Mouse (Mus musculus): ENCODE measurements around the gene Skiv2l.
A peak's percentile ranks its signal among the peaks of the same experiment; 100 is the strongest.

Skiv2l gene

GRCm38 (mm10) chr17:34849722-34850516, at the start of gene Skiv2l, which contains the start of gene Nelfe:
Gene Skiv2l, minus strand, starts transcription at chr17:34850210.
Gene Nelfe, plus strand, starts transcription at chr17:34850391.
- ATAC-seq (ENCODE audit: insufficient number of reproducible peaks, low FRiP score, low TSS enrichment): peak; percentile 87

DNA sequence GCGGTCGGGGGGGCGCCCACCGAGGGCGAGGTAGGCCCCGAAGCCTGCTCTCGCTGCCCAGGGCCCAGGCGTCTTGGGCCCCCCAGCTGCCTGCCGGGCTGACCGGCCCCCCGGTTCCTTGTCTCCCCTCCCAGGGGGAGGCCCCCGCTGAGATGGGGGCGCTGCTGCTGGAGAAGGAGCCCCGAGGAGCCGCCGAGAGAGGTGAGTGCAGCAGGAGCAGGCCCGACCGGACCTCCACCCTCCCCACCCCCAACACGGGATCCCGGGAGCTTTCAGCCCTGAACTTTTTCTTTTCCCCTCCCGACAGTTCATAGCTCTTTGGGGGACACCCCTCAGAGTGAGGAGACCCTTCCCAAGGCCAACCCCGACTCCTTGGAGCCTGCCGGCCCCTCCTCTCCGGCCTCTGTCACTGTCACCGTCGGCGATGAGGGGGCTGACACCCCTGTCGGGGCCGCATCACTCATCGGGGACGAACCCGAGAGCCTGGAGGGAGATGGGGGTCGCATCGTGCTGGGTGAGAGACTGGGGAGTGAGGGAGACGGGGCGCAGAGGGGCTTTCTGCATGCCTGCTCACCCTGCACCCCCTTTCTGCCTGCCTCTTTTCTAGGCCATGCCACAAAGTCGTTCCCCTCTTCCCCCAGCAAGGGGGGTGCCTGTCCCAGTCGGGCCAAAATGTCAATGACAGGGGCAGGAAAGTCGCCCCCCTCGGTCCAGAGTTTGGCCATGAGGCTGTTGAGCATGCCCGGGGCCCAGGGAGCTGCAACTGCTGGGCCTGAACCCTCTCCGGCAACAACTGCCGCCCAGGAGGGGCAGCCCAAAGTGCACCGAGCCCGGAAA, 49.3 kb upstream of the Skiv2l start:
- no peak for ATAC-seq (ENCODE audit: insufficient number of reproducible peaks, low FRiP score, low TSS enrichment)

DNA sequence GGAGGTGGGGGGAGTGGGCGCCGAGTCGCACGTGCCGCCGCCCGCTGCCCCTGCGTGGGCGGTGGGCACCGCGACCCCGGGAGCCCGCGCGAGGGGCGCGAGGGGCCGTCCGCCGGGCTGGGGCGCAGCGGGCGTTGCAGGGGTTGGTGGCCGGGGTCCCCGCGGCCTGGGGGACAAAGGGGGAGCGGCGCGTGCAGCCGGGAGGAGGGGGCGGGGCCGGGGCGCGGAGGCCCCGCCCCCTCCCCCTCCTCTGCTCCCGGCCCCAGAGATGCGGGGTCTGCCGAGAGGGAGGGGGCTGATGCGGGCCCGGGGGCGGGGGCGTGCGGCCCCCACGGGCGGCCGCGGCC, 48.7 kb upstream of the Skiv2l start:
- no peak for ATAC-seq (ENCODE audit: insufficient number of reproducible peaks, low FRiP score, low TSS enrichment)

- ATAC-seq (ENCODE audit: insufficient number of reproducible peaks, low FRiP score, low TSS enrichment): peak; percentile 34
These were observed 48.2 kb upstream of the Skiv2l start, which contains the start of the genes C2 and Ehmt2 for GRCm38 (mm10) chr17:34898160-34898586. Gene C2, minus strand, starts transcription at chr17:34898265. Gene Ehmt2, plus strand, starts transcription at chr17:34898469.

GRCm38 (mm10) chr17:34897373-34898159, 47.6 kb upstream of the Skiv2l start:
- no peak for ATAC-seq (ENCODE audit: insufficient number of reproducible peaks, low FRiP score, low TSS enrichment)

GRCm38 (mm10) chr17:34896366-34896765, 46.4 kb upstream of the Skiv2l start:
- ATAC-seq (ENCODE audit: insufficient number of reproducible peaks, low FRiP score, low TSS enrichment): no peak

GRCm38 (mm10) chr17:34895724-34896123, 45.7 kb upstream of the Skiv2l start:
- no peak for ATAC-seq (ENCODE audit: insufficient number of reproducible peaks, low FRiP score, low TSS enrichment)

DNA sequence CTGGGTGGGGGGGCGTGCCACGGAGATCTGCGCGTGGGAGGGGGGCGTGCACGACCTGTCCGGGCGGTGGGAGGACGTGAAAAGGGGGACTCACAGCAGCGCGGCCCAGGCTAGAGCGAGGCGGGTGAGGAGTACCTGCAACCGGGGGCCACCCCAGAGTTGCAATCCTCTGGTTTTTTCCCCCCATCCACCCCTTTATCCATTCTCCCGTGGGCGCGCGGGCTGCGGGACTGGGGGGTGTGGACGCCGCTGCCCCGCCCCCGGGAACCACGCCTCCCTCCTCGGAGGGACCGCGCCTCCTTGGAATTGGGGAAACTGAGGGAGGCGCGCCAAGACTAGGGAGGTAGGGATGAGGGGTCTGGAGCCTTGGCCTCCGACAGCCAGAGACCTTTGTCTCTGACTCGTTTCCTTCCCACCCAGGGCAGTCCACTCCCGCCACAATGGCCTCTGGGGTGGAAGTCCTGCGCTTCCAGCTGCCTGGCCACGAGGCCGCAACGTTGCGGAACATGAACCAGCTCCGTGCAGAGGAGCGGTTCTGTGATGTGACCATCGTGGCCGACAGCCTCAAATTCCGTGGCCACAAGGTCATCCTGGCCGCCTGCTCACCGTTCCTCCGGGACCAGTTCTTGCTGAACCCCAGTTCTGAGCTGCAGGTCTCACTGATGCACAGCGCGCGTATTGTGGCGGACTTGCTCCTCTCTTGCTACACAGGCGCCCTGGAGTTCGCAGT, 45.0 kb upstream of the Skiv2l start:
- ATAC-seq (ENCODE audit: insufficient number of reproducible peaks, low FRiP score, low TSS enrichment): no peak

DNA sequence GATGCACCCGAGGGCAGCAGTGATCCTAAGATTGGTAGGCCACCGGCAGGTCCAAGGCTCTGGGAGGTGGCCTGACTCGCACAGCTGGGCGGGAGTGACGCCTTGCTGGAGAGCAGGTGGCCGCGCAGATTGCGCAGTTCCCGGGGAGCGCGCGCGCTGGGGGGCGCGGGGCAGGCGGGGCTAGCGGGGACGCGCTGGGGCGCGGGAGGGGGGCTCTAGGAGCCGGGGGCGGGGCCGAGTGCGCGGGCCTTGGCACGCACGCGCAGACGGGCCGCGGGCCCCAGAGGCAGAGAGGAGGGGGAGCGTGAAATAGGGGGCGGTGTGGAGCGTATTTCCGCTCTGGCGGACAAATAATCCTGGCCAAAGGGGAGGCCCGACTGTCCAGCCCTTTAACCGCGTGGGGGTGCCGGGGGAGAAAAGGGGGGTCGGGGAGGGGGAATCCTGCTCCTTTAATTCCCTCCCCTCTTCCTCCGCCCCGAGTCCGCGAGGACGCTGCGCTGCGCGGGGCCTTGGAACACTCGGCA, 44.1 kb upstream of the Skiv2l start:
- peak; percentile 72 for ATAC-seq (ENCODE audit: insufficient number of reproducible peaks, low FRiP score, low TSS enrichment)

GRCm38 (mm10) chr17:34893072-34893824, 43.2 kb upstream of the Skiv2l start:
- 0 out of 2 replicates have a peak, but pooled peaks have one; percentile 2 for ATAC-seq (ENCODE audit: insufficient number of reproducible peaks, low FRiP score, low TSS enrichment)

- no peak for ATAC-seq (ENCODE audit: insufficient number of reproducible peaks, low FRiP score, low TSS enrichment)
These were observed 41.4 kb upstream of the Skiv2l start for GRCm38 (mm10) chr17:34891377-34891776.

- no peak for ATAC-seq (ENCODE audit: insufficient number of reproducible peaks, low FRiP score, low TSS enrichment)
These were observed 40.2 kb upstream of the Skiv2l start for GRCm38 (mm10) chr17:34890074-34890743.

GRCm38 (mm10) chr17:34887942-34888341, 37.9 kb upstream of the Skiv2l start:
- no peak for ATAC-seq (ENCODE audit: insufficient number of reproducible peaks, low FRiP score, low TSS enrichment)

DNA sequence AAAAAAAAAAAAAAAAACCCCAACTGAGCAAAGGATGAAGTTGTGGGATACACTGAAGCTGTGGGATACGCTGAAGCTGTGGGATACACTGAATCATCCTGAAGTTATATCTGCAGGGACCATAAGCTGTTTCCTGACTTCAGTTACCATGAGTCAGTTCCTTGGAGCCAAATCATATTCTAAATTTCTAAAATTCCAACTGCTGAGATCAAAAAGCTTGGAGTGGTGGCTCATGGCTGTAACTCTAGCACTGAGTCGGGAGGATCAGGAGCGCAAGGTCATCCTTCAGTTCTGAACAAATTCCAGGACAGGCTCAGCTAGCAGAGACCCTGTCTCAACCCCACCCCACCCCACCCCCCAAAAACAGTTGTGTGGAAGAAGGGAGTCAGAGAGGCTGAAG, 35.6 kb upstream of the Skiv2l start:
- ATAC-seq (ENCODE audit: insufficient number of reproducible peaks, low FRiP score, low TSS enrichment): no peak

GRCm38 (mm10) chr17:34884704-34885103, 34.7 kb upstream of the Skiv2l start:
- ATAC-seq (ENCODE audit: insufficient number of reproducible peaks, low FRiP score, low TSS enrichment): no peak

- no peak for ATAC-seq (ENCODE audit: insufficient number of reproducible peaks, low FRiP score, low TSS enrichment)
These were observed 33.3 kb upstream of the Skiv2l start for GRCm38 (mm10) chr17:34883332-34883731.

DNA sequence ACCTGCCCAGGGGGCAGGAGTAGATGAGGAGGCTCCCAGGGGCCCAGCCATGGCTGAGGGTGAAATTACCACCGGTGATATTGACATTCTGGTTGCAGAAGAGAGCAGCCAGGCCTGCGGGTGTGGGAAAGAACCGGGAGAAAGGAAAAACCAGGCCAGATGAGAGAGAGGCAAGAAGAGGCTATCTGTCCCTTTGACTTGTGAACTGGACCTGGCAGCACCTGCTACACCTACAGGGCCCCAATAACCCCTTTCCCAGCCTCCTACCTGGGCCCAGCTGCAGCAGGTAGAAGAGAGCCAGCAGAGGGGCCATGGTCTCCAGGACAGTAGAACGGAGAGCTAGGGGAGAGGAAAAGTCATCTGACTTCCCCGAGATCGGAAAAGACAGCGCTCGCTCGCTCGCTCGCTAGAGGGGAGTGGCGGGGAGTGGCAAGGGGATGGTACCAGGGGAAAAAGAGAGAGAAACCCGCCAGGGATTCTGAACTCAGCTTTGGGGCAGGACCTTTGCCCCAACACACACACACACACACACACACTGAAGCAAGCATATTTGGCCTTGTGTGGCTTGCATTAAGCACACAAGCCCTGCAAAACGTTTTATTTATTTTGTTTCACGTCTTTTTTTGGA, 31.8 kb upstream of the Skiv2l start, which contains the start of gene Gm20547:
Gene Gm20547 (minus strand): TSS at position 360 of the 628 bp plus-strand sequence.
- ATAC-seq (ENCODE audit: insufficient number of reproducible peaks, low FRiP score, low TSS enrichment): no peak

DNA sequence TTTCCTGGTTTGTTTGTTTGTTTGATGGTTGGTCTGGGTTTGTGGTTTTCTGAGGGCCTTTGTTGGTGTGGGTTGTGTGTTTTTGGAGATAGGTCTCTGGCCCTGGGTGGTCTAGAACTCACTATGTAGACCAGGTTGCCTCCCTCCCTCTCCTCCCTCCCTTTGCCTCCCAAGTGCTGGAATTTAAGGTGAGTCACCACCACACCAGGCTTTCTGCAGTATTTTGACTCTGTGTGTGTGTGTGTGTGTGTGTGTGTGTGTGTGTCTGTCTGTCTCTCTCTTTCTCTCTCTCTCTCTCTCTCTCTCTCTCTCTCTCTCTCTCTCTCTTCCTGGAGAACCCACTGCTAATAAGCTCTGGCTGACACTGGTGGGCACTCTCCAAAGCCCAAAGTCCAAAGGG, 31.2 kb upstream of the Skiv2l start:
- ATAC-seq (ENCODE audit: insufficient number of reproducible peaks, low FRiP score, low TSS enrichment): no peak

All from cerebellum, adult (tissue).